Mouse (Mus musculus): ENCODE results near the gene Mmrn2. TPM values are rescaled to one million over a fixed set of nuclear protein-coding genes. Genes with fewer than 3 reads are reported as not detected.

Mmrn2 gene
- polyA plus RNA-seq, 1 experiment from 2014 or later: 7.1 TPM

GRCm38 (mm10) chr14:34370203-34370602, 5.1 kb upstream of the Mmrn2 start:
- H3K9ac ChIP-seq (ENCODE audit: low read depth, low read length): no peak overlapping the region
- H3K4me2 ChIP-seq (ENCODE audit: low read depth, low read length): no peak overlapping the region
- H3K9me3 ChIP-seq (ENCODE audit: control insufficient read depth, low read length): no peaks in the 10 kb centered on the region
- H3K27ac ChIP-seq (ENCODE audit: low read length): no peak overlapping the region
- ATAC-seq: no peak
- 68% methylated on average over 3 of the region's 3 CpGs for WGBS
- H3K4me1 ChIP-seq (ENCODE audit: control insufficient read depth, insufficient read depth, low read length): peaks cover 6% of the 10 kb centered on the region; the same call in 1 of the 2 replicates
- H3K4me3 ChIP-seq (ENCODE audit: low read length): no peak overlapping the region
- no peaks in the 10 kb centered on the region for H3K36me3 ChIP-seq (ENCODE audit: control insufficient read depth, insufficient read depth, low read length)
- no peaks in the 10 kb centered on the region for H3K27me3 ChIP-seq (replicated peaks; ENCODE audit: control insufficient read depth, insufficient read depth, low read length)

GRCm38 (mm10) chr14:34370921-34371320, 4.3 kb upstream of the Mmrn2 start:
- H3K4me1 ChIP-seq (ENCODE audit: control insufficient read depth, insufficient read depth, low read length): peaks cover 6% of the 10 kb centered on the region; the same call in 1 of the 2 replicates
- no peaks in the 10 kb centered on the region for H3K9me3 ChIP-seq (ENCODE audit: control insufficient read depth, low read length)
- H3K9ac ChIP-seq (ENCODE audit: low read depth, low read length): no peak overlapping the region
- H3K36me3 ChIP-seq (ENCODE audit: control insufficient read depth, insufficient read depth, low read length): no peaks in the 10 kb centered on the region
- H3K4me2 ChIP-seq (ENCODE audit: low read depth, low read length): no peak overlapping the region
- WGBS: 89% methylated on average over 3 of the region's 3 CpGs
- H3K27ac ChIP-seq (ENCODE audit: low read length): no peak overlapping the region
- H3K4me3 ChIP-seq (ENCODE audit: low read length): no peak overlapping the region
- no peak for ATAC-seq
- no peaks in the 10 kb centered on the region for H3K27me3 ChIP-seq (replicated peaks; ENCODE audit: control insufficient read depth, insufficient read depth, low read length)

GRCm38 (mm10) chr14:34371763-34372162, 3.5 kb upstream of the Mmrn2 start:
- no peak; the same call in 1 of the 2 replicates for ATAC-seq
- Histone ChIP-seq H3K9ac (ENCODE audit: low read depth, low read length) (no peak overlapping the region), H3K27me3 (replicated peaks; ENCODE audit: control insufficient read depth, insufficient read depth, low read length) (no peaks in the 10 kb centered on the region), H3K4me3 (ENCODE audit: low read length) (no peak overlapping the region), H3K4me1 (ENCODE audit: control insufficient read depth, insufficient read depth, low read length) (peaks cover 6% of the 10 kb centered on the region; the same call in 1 of the 2 replicates), H3K4me2 (ENCODE audit: low read depth, low read length) (no peak overlapping the region), H3K9me3 (ENCODE audit: control insufficient read depth, low read length) (no peaks in the 10 kb centered on the region), H3K36me3 (ENCODE audit: control insufficient read depth, insufficient read depth, low read length) (no peaks in the 10 kb centered on the region), H3K27ac (ENCODE audit: low read length) (no peak overlapping the region)
- WGBS: 61% methylated on average over 2 of the region's 2 CpGs

- Histone ChIP-seq H3K4me2 (ENCODE audit: low read depth, low read length) (no peak overlapping the region), H3K9ac (ENCODE audit: low read depth, low read length) (no peak overlapping the region), H3K36me3 (ENCODE audit: control insufficient read depth, insufficient read depth, low read length) (no peaks in the 10 kb centered on the region), H3K9me3 (ENCODE audit: control insufficient read depth, low read length) (no peaks in the 10 kb centered on the region), H3K4me3 (ENCODE audit: low read length) (no peak overlapping the region), H3K27me3 (replicated peaks; ENCODE audit: control insufficient read depth, insufficient read depth, low read length) (no peaks in the 10 kb centered on the region), H3K27ac (ENCODE audit: low read length) (no peak overlapping the region), H3K4me1 (ENCODE audit: control insufficient read depth, insufficient read depth, low read length) (peaks cover 6% of the 10 kb centered on the region; the same call in 1 of the 2 replicates)
- 87% methylated on average over 6 of the region's 6 CpGs for WGBS
- no peak for ATAC-seq
Observed at GRCm38 (mm10) chr14:34372646-34373045, 2.6 kb upstream of the Mmrn2 start.

- no peak for ATAC-seq
- Histone ChIP-seq H3K27ac (ENCODE audit: low read length) (no peak overlapping the region), H3K4me3 (ENCODE audit: low read length) (no peak overlapping the region)
Observed at GRCm38 (mm10) chr14:34373581-34373980, 1.7 kb upstream of the Mmrn2 start.

GRCm38 (mm10) chr14:34374577-34374976, 688 bp upstream of the Mmrn2 start, which contains the start of gene Sncg:
Gene Sncg, minus strand, starts transcription at chr14:34374789.
- no peak within 1 kb of the TSS for H3K27ac ChIP-seq (ENCODE audit: low read length)
- H3K36me3 ChIP-seq (ENCODE audit: control insufficient read depth, insufficient read depth, low read length): no peaks in the 10 kb centered on the region
- 0 out of 2 replicates have a peak within 1 kb of the TSS, but pooled peaks have one; percentile 7 for H3K4me3 ChIP-seq (ENCODE audit: low read length)
- peaks cover 14% of the 10 kb centered on the region for H3K4me1 ChIP-seq (ENCODE audit: control insufficient read depth, insufficient read depth, low read length)
- H3K9ac ChIP-seq (ENCODE audit: low read depth, low read length): no peak within 1 kb of the TSS
- ATAC-seq: peak; percentile 22; the same call in 1 of the 2 replicates
- H3K4me2 ChIP-seq (ENCODE audit: low read depth, low read length): no peak within 1 kb of the TSS
- no peaks in the 10 kb centered on the region for H3K9me3 ChIP-seq (ENCODE audit: control insufficient read depth, low read length)
- 25% methylated on average over 10 of the region's 10 CpGs for WGBS
- no peaks in the 10 kb centered on the region for H3K27me3 ChIP-seq (replicated peaks; ENCODE audit: control insufficient read depth, insufficient read depth, low read length)

More at GRCm38 (mm10) chr14:34373581-34373980, 1.7 kb upstream of the Mmrn2 start:
- H3K36me3 ChIP-seq (ENCODE audit: control insufficient read depth, insufficient read depth, low read length): no peaks in the 10 kb centered on the region
- no peak overlapping the region for H3K4me2 ChIP-seq (ENCODE audit: low read depth, low read length)
- 82% methylated on average over 6 of the region's 6 CpGs for WGBS
- H3K9ac ChIP-seq (ENCODE audit: low read depth, low read length): no peak overlapping the region
- peaks cover 9% of the 10 kb centered on the region for H3K4me1 ChIP-seq (ENCODE audit: control insufficient read depth, insufficient read depth, low read length)
- H3K27me3 ChIP-seq (replicated peaks; ENCODE audit: control insufficient read depth, insufficient read depth, low read length): no peaks in the 10 kb centered on the region
- H3K9me3 ChIP-seq (ENCODE audit: control insufficient read depth, low read length): no peaks in the 10 kb centered on the region

- no peak for ATAC-seq
- 91% methylated on average over 5 of the region's 5 CpGs for WGBS
Observed at GRCm38 (mm10) chr14:34375941-34376340, 676 bp downstream of the Mmrn2 start.

GRCm38 (mm10) chr14:34377121-34377520, 1.9 kb downstream of the Mmrn2 start:
- ATAC-seq: no peak
- H3K9me3 ChIP-seq (ENCODE audit: control insufficient read depth, low read length): no peaks in the 10 kb centered on the region
- WGBS: 76% methylated on average over 4 of the region's 4 CpGs
- no peak overlapping the region for H3K27ac ChIP-seq (ENCODE audit: low read length)
- H3K4me2 ChIP-seq (ENCODE audit: low read depth, low read length): 0 out of 2 replicates have a peak overlapping the region, but pooled peaks have one; percentile 13
- H3K9ac ChIP-seq (ENCODE audit: low read depth, low read length): no peak overlapping the region
- no peaks in the 10 kb centered on the region for H3K36me3 ChIP-seq (ENCODE audit: control insufficient read depth, insufficient read depth, low read length)
- H3K4me3 ChIP-seq (ENCODE audit: low read length): 0 out of 2 replicates have a peak overlapping the region, but pooled peaks have one; percentile 3
- no peaks in the 10 kb centered on the region for H3K27me3 ChIP-seq (replicated peaks; ENCODE audit: control insufficient read depth, insufficient read depth, low read length)
- H3K4me1 ChIP-seq (ENCODE audit: control insufficient read depth, insufficient read depth, low read length): peaks cover 14% of the 10 kb centered on the region

More at GRCm38 (mm10) chr14:34375941-34376340, 676 bp downstream of the Mmrn2 start:
- no peaks in the 10 kb centered on the region for H3K27me3 ChIP-seq (replicated peaks; ENCODE audit: control insufficient read depth, insufficient read depth, low read length)
- H3K27ac ChIP-seq (ENCODE audit: low read length): no peak overlapping the region
- H3K36me3 ChIP-seq (ENCODE audit: control insufficient read depth, insufficient read depth, low read length): no peaks in the 10 kb centered on the region
- peak overlapping the region; percentile 7; the same call in 1 of the 2 replicates for H3K4me3 ChIP-seq (ENCODE audit: low read length)
- no peak overlapping the region for H3K9ac ChIP-seq (ENCODE audit: low read depth, low read length)
- H3K4me1 ChIP-seq (ENCODE audit: control insufficient read depth, insufficient read depth, low read length): peaks cover 14% of the 10 kb centered on the region
- H3K4me2 ChIP-seq (ENCODE audit: low read depth, low read length): no peak overlapping the region
- H3K9me3 ChIP-seq (ENCODE audit: control insufficient read depth, low read length): no peaks in the 10 kb centered on the region

- Histone ChIP-seq H3K4me1 (ENCODE audit: control insufficient read depth, insufficient read depth, low read length) (peaks cover 14% of the 10 kb centered on the region), H3K4me3 (ENCODE audit: low read length) (no peak overlapping the region), H3K9ac (ENCODE audit: low read depth, low read length) (no peak overlapping the region), H3K27ac (ENCODE audit: low read length) (peak overlapping the region; percentile 49), H3K36me3 (ENCODE audit: control insufficient read depth, insufficient read depth, low read length) (no peaks in the 10 kb centered on the region), H3K4me2 (ENCODE audit: low read depth, low read length) (no peak overlapping the region), H3K27me3 (replicated peaks; ENCODE audit: control insufficient read depth, insufficient read depth, low read length) (no peaks in the 10 kb centered on the region), H3K9me3 (ENCODE audit: control insufficient read depth, low read length) (no peaks in the 10 kb centered on the region)
- peak; percentile 58 for ATAC-seq
- 34% methylated on average over 11 of the region's 11 CpGs for WGBS
Observed at GRCm38 (mm10) chr14:34378560-34379331, 3.5 kb downstream of the Mmrn2 start.

All from intestine, embryonic 16.5 days (tissue).